Mouse (Mus musculus): ENCODE measurements around the gene Kcnc1.

GRCm38 (mm10) chr7:46466422-46466981 is 70.2 kb downstream of the Kcnc1 start:
- TF ChIP-seq CTCF (conservative IDR thresholded peaks at IDR 0.05; ENCODE audit: low read length) (no peak), POU5F1 (IDR thresholded peaks at IDR 0.05; ENCODE audit: borderline replicate concordance, low read length) (no peak)
